Mouse (Mus musculus) frontal cortex, adult (tissue): ENCODE data around the gene Pnma1.
A peak's percentile ranks its signal among the peaks of the same experiment; 100 is the strongest.

Experiments
- ATAC-seq: cut with Nextera tagmentation; 2 replicates; pipeline ENCODE4 v1.9.2; 2017; ENCODE audit warnings: mild to moderate bottlenecking, moderate library complexity, mixed read lengths; ENCODE audit not compliant: low TSS enrichment

The Pnma1 gene

GRCm38 (mm10) chr12:84147954-84148621, at the start of gene Pnma1:
Gene Pnma1, minus strand, starts transcription at chr12:84148489.
- ATAC-seq: peak; percentile 86

- ATAC-seq: no peak
Observed at GRCm38 (mm10) chr12:84195195-84195594, 46.9 kb upstream of the Pnma1 start.

GRCm38 (mm10) chr12:84194400-84195109, 46.3 kb upstream of the Pnma1 start:
- ATAC-seq: no peak

- ATAC-seq: peak; percentile 86
Observed at GRCm38 (mm10) chr12:84193642-84194399, 45.5 kb upstream of the Pnma1 start.

- peak; percentile 38 for ATAC-seq
Observed at GRCm38 (mm10) chr12:84192741-84193641, 44.7 kb upstream of the Pnma1 start.

- no peak for ATAC-seq
Observed at GRCm38 (mm10) chr12:84192280-84192679, 44.0 kb upstream of the Pnma1 start.

GRCm38 (mm10) chr12:84191770-84192169, 43.5 kb upstream of the Pnma1 start:
- ATAC-seq: no peak

- ATAC-seq: no peak
Observed at GRCm38 (mm10) chr12:84191190-84191589, 42.9 kb upstream of the Pnma1 start.

GRCm38 (mm10) chr12:84190151-84190820, 42.0 kb upstream of the Pnma1 start:
- ATAC-seq: no peak

GRCm38 (mm10) chr12:84188881-84189444, 40.7 kb upstream of the Pnma1 start:
- no peak for ATAC-seq

- peak; percentile 31 for ATAC-seq
Observed at GRCm38 (mm10) chr12:84187752-84188601, 39.7 kb upstream of the Pnma1 start.

- no peak for ATAC-seq
Observed at GRCm38 (mm10) chr12:84186950-84187349, 38.7 kb upstream of the Pnma1 start.

- ATAC-seq: no peak
Observed at GRCm38 (mm10) chr12:84186536-84186935, 38.2 kb upstream of the Pnma1 start.

- ATAC-seq: no peak
Observed at GRCm38 (mm10) chr12:84185547-84185946, 37.3 kb upstream of the Pnma1 start.

GRCm38 (mm10) chr12:84184979-84185378, 36.7 kb upstream of the Pnma1 start:
- no peak for ATAC-seq

GRCm38 (mm10) chr12:84181999-84182398, 33.7 kb upstream of the Pnma1 start:
- ATAC-seq: no peak

GRCm38 (mm10) chr12:84180701-84181435, 32.6 kb upstream of the Pnma1 start:
- peak; percentile 24; the same call in 1 of the 2 replicates for ATAC-seq

- ATAC-seq: no peak
Observed at GRCm38 (mm10) chr12:84180090-84180489, 31.8 kb upstream of the Pnma1 start.
